Mouse (Mus musculus) layer of hippocampus, postnatal 36 days (tissue): ENCODE measurements around the gene Lcn6. TPM values are rescaled to one million over a fixed set of nuclear protein-coding genes. Genes with fewer than 3 reads are reported as not detected.
"Not testable (repeated sequence)": the region's sequence is repeated elsewhere in the genome, so short reads cannot be mapped to it uniquely, and the experiment has no call there.

ENCODE experiments used
- DNase-seq, 2 experiments: peaks; one replicate each; pipeline ENCODE4 v3.0.0; 2022
- total RNA-seq, 2 experiments: library from RNA; stranded (reverse); gene quantifications; 2 replicates each; pipeline ENCODE4 v1.2.3; 2021

Lcn6 gene
- total RNA-seq, 2 experiments from 2014 or later, result not detected

- DNase-seq, result peak; percentile 88 to 90
These were observed 30.3 kb downstream of the Lcn6 start, which contains the start of gene Bmyc for GRCm38 (mm10) chr2:25706643-25707481. Bmyc (plus strand) TSS chr2:25706739.

- DNase-seq, result peak; percentile 19 to 27
These were observed 31.5 kb downstream of the Lcn6 start for GRCm38 (mm10) chr2:25708121-25708520.

GRCm38 (mm10) chr2:25709056-25709455 lies 32.5 kb downstream of the Lcn6 start:
- DNase-seq, result not testable (repeated sequence)

GRCm38 (mm10) chr2:25709791-25710190 lies 33.2 kb downstream of the Lcn6 start:
- not testable (repeated sequence) for DNase-seq

- DNase-seq, result not testable (repeated sequence)
These were observed 35.1 kb downstream of the Lcn6 start for GRCm38 (mm10) chr2:25711641-25712040.

- DNase-seq, result no peak
These were observed 40.6 kb downstream of the Lcn6 start for GRCm38 (mm10) chr2:25717222-25717621.

Other genes starting within 250 kb of the Lcn6 start
- gene Abca2, start 248.1 kb upstream of the Lcn6 start, total RNA-seq, result 100 to 1,000 TPM; 147 to 167 TPM
- gene Clic3, start 219.9 kb upstream of the Lcn6 start, total RNA-seq, result under 1 TPM in 1 of 2 experiments, not detected in 1; 0.66 TPM
- 10 to 100 TPM; 46.2 to 62.8 TPM for gene Paxx, start 215.7 kb upstream of the Lcn6 start, total RNA-seq
- gene Ptgds, start 206.7 kb upstream of the Lcn6 start, total RNA-seq, result 100 to 1,000 TPM; 435 to 800 TPM
- gene Lcn12, start 182.9 kb upstream of the Lcn6 start, total RNA-seq, result not detected
- gene Fbxw5, start 176.0 kb upstream of the Lcn6 start, total RNA-seq, result 100 to 1,000 TPM; 115 to 116 TPM
- gene C8g, start 175.1 kb upstream of the Lcn6 start, total RNA-seq, result 1 to 10 TPM in 1 of 2 experiments, under 1 TPM in 1; 0.88 to 1.5 TPM
- gene Traf2, start 129.8 kb upstream of the Lcn6 start, total RNA-seq, result 10 to 100 TPM; 11.9 to 12.6 TPM
- 100 to 1,000 TPM; 200 to 212 TPM for gene Edf1, start 118.9 kb upstream of the Lcn6 start, total RNA-seq
- 1 to 10 TPM; 3.1 to 3.2 TPM for gene Mamdc4, start 101.9 kb upstream of the Lcn6 start, total RNA-seq
- 10 to 100 TPM; 62.5 to 68.3 TPM for gene Phpt1, start 101.6 kb upstream of the Lcn6 start, total RNA-seq
- gene Ajm1, start 95.0 kb upstream of the Lcn6 start, total RNA-seq, result 100 to 1,000 TPM in 1 of 2 experiments, 10 to 100 TPM in 1; 96.4 to 117 TPM
- gene Rabl6, start 68.3 kb upstream of the Lcn6 start, total RNA-seq, result 100 to 1,000 TPM; 142 to 155 TPM
- not detected for gene Ccdc183, start 59.1 kb upstream of the Lcn6 start, total RNA-seq
- 10 to 100 TPM; 13.1 to 16.6 TPM for gene Tmem141, start 54.8 kb upstream of the Lcn6 start, total RNA-seq
- under 1 TPM; 0.32 to 0.43 TPM for gene Fcna, start 48.8 kb upstream of the Lcn6 start, total RNA-seq
- gene Lcn8, start 23.7 kb upstream of the Lcn6 start, total RNA-seq, result not detected
- gene Lcn5, start 18.8 kb upstream of the Lcn6 start, total RNA-seq, result not detected
- not detected for gene Lcn10, start 5.9 kb downstream of the Lcn6 start, total RNA-seq
- not detected for gene Obp2a, start 23.3 kb downstream of the Lcn6 start, total RNA-seq
- gene Bmyc, start 30.0 kb downstream of the Lcn6 start, total RNA-seq, result 10 to 100 TPM; 82.1 to 87.9 TPM
- under 1 TPM in 1 of 2 experiments, not detected in 1; 0.85 TPM for gene Obp2b, start 60.2 kb downstream of the Lcn6 start, total RNA-seq
- not detected for gene Lcn3, start 88.8 kb downstream of the Lcn6 start, total RNA-seq
- gene Lcn11, start 100.2 kb downstream of the Lcn6 start, total RNA-seq, result not detected
- not detected for gene Gm13539, start 105.5 kb downstream of the Lcn6 start, total RNA-seq
- not detected for gene Glt6d1, start 139.1 kb downstream of the Lcn6 start, total RNA-seq
- not detected for gene Lcn9, start 146.4 kb downstream of the Lcn6 start, total RNA-seq
- gene Sohlh1, start 170.5 kb downstream of the Lcn6 start, total RNA-seq, result not detected
- gene Kcnt1, start 186.9 kb downstream of the Lcn6 start, total RNA-seq, result 10 to 100 TPM; 29.7 to 45.1 TPM